In genomic region chr11:67975252-67975651, GRCm38 (mm10) we compare ENCODE assay signal across 9 mouse cellular contexts. TPM values are rescaled to one million over a fixed set of nuclear protein-coding genes. Genes with fewer than 3 reads are reported as not detected.
DNase-seq lines count a peak whose midpoint lies in the region; ATAC-seq and TF ChIP-seq lines count a peak whose summit lies in the region.
"Had no signal": no experiment of that assay in that cellular context is flagged by ENCODE, and none has a peak within 500 bp of the region (broad histone marks: within the 10 kb centered on the region; RNA-seq: fewer than 3 reads in every experiment).

No protein-coding gene starts in this region.

- intact Hi-C loops in heart, postnatal 36 days (cut with DNase I): no loop called here

- H3K27ac ChIP-seq in midbrain, embryonic 14.5 days (replicated peaks; ENCODE audit: low read depth, low read length): no peak overlapping the region
- no peak overlapping the region for H3K27ac ChIP-seq in midbrain, embryonic 13.5 days
- H3K27ac ChIP-seq in cortical plate, adult 2 months (ENCODE audit: insufficient read depth, low read length): no peak overlapping the region
- no peak overlapping the region for H3K27ac ChIP-seq in stomach, postnatal 0 days (replicated peaks)
- H3K27ac ChIP-seq: neural tube, embryonic 12.5 days had no signal

- H3K4me1 ChIP-seq in midbrain, embryonic 14.5 days (ENCODE audit: control insufficient read depth, insufficient read depth, low read length): peaks cover 4% of the 10 kb centered on the region; the same call in 1 of the 2 replicates
- H3K4me1 ChIP-seq in midbrain, embryonic 13.5 days (replicated peaks): peaks cover 5% of the 10 kb centered on the region; the same call in 1 of the 2 replicates
- no peaks in the 10 kb centered on the region for H3K4me1 ChIP-seq in cortical plate, adult 2 months (ENCODE audit: control insufficient read depth, insufficient read depth, low read length)
- no peaks in the 10 kb centered on the region for H3K4me1 ChIP-seq in stomach, postnatal 0 days (replicated peaks; ENCODE audit: control insufficient read depth, insufficient read depth)
- H3K4me1 ChIP-seq: neural tube, embryonic 12.5 days had no signal

- H3K27me3 ChIP-seq in midbrain, embryonic 14.5 days (ENCODE audit: control insufficient read depth, insufficient read depth, low read length): no peaks in the 10 kb centered on the region
- 0 out of 2 replicates have a peak, but pooled peaks cover 11% of the 10 kb centered on the region for H3K27me3 ChIP-seq in midbrain, embryonic 13.5 days
- no peaks in the 10 kb centered on the region for H3K27me3 ChIP-seq in stomach, postnatal 0 days (ENCODE audit: control insufficient read depth, insufficient read depth, low read length)
- H3K27me3 ChIP-seq: neural tube, embryonic 12.5 days had no signal

- DNase-seq in heart, postnatal 4 days: peak; percentile 47
- no peak for DNase-seq in heart, postnatal 36 days
- peak; percentile 84 for DNase-seq in midbrain, embryonic 14.5 days
- DNase-seq in stomach, postnatal 0 days (ENCODE audit: low spot score): peak; percentile 41
- DNase-seq in urinary bladder, postnatal 36 days (ENCODE audit: low spot score in 2 of 2): no peak

- no peak for TF ChIP-seq POLR2A in cortical plate, adult 2 months (IDR thresholded peaks at IDR 0.05; ENCODE audit: extremely low read depth, insufficient read depth, low read length)

- no peak overlapping the region for H3K4me2 ChIP-seq in midbrain, embryonic 14.5 days (ENCODE audit: low read length)
- no peak overlapping the region for H3K4me2 ChIP-seq in midbrain, embryonic 13.5 days (replicated peaks)
- H3K4me2 ChIP-seq in stomach, postnatal 0 days (replicated peaks; ENCODE audit: low read depth): no peak overlapping the region
- H3K4me2 ChIP-seq: neural tube, embryonic 12.5 days had no signal

- WGBS in midbrain, embryonic 14.5 days: 14% methylated on average over 2 of the region's 2 CpGs
- WGBS in midbrain, embryonic 13.5 days: 15% methylated on average over 2 of the region's 2 CpGs
- WGBS in stomach, postnatal 0 days: 14% methylated on average over 2 of the region's 2 CpGs

- peaks cover 21% of the 10 kb centered on the region for H3K36me3 ChIP-seq in midbrain, embryonic 14.5 days (ENCODE audit: control insufficient read depth, insufficient read depth, low read length)
- peaks cover 27% of the 10 kb centered on the region for H3K36me3 ChIP-seq in midbrain, embryonic 13.5 days
- no peaks in the 10 kb centered on the region; the same call in 1 of the 2 replicates for H3K36me3 ChIP-seq in stomach, postnatal 0 days (ENCODE audit: control insufficient read depth, insufficient read depth, low read length)

- no peak for ATAC-seq in midbrain, embryonic 14.5 days (ENCODE audit: low FRiP score, low TSS enrichment)
- no peak for ATAC-seq in midbrain, embryonic 13.5 days
- ATAC-seq in stomach, postnatal 0 days (ENCODE audit: low FRiP score, low TSS enrichment): no peak
- no peak for ATAC-seq in cerebellum, adult (ENCODE audit: insufficient number of reproducible peaks, low FRiP score, low TSS enrichment)

- H3K9ac ChIP-seq in midbrain, embryonic 14.5 days (replicated peaks; ENCODE audit: low read length): no peak overlapping the region
- H3K9ac ChIP-seq in midbrain, embryonic 13.5 days (replicated peaks): no peak overlapping the region
- no peak overlapping the region for H3K9ac ChIP-seq in stomach, postnatal 0 days (ENCODE audit: low read length)
- H3K9ac ChIP-seq: neural tube, embryonic 12.5 days had no signal

- TF ChIP-seq CTCF in cortical plate, adult 2 months (IDR thresholded peaks at IDR 0.05; ENCODE audit: extremely low read depth, insufficient read depth, low read length): peak; percentile 19; the same call in 1 of the 2 replicates
- peak; percentile 65 for TF ChIP-seq CTCF in stomach, postnatal 0 days (IDR thresholded peaks at IDR 0.05; ENCODE audit: low read depth)

- H3K4me3 ChIP-seq in midbrain, embryonic 14.5 days (replicated peaks; ENCODE audit: low read depth, low read length): no peak overlapping the region
- no peak overlapping the region for H3K4me3 ChIP-seq in midbrain, embryonic 13.5 days (replicated peaks)
- H3K4me3 ChIP-seq in cortical plate, adult 2 months (ENCODE audit: insufficient read depth, low read length): no peak overlapping the region
- no peak overlapping the region for H3K4me3 ChIP-seq in stomach, postnatal 0 days (ENCODE audit: low read depth, low read length)
- H3K4me3 ChIP-seq: neural tube, embryonic 12.5 days had no signal

- no peaks in the 10 kb centered on the region for H3K9me3 ChIP-seq in midbrain, embryonic 14.5 days (ENCODE audit: control insufficient read depth, low read length)
- H3K9me3 ChIP-seq in midbrain, embryonic 13.5 days: no peaks in the 10 kb centered on the region
- no peaks in the 10 kb centered on the region for H3K9me3 ChIP-seq in stomach, postnatal 0 days (ENCODE audit: control insufficient read depth, low read length)
- H3K9me3 ChIP-seq: neural tube, embryonic 12.5 days had no signal

- no peak for TF ChIP-seq EP300 in stomach, postnatal 0 days (optimal IDR thresholded peaks at IDR 0.05)

RNA-seq across cellular contexts. Expression of gene Stx8, which starts 9.3 kb away (rescaled TPM):
- total RNA-seq in heart, postnatal 4 days (2021): 10 to 100 TPM; 34.7 to 35.8 TPM
- total RNA-seq in heart, postnatal 36 days (2021): 10 to 100 TPM; 24.1 to 25.1 TPM
- 64.2 and 66.3 TPM in 2 replicates for polyA plus RNA-seq in midbrain, embryonic 14.5 days (2014; fragmentation: Nextera tagmentation; extraction: Ambion mirVana)
- 67.4 and 69.2 TPM in 2 replicates for polyA plus RNA-seq in midbrain, embryonic 13.5 days (2015; fragmentation: Nextera tagmentation; extraction: Ambion mirVana)
- polyA plus RNA-seq in cortical plate, adult 2 months (2012; rRNA removed): 34.7 TPM in 2 replicates
- 71.0 and 76.1 TPM in 2 replicates for polyA plus RNA-seq in stomach, postnatal 0 days (2015; fragmentation: Nextera tagmentation; extraction: Ambion mirVana)

RNA-seq across cellular contexts. Expression of gene Cfap52, which starts 9.8 kb away (rescaled TPM):
- total RNA-seq in heart, postnatal 4 days (2021): under 1 TPM in 1 of 2 experiments, not detected in 1; 0.14 TPM
- total RNA-seq in heart, postnatal 36 days (2021): not detected
- 2.0 and 2.2 TPM in 2 replicates for polyA plus RNA-seq in midbrain, embryonic 14.5 days (2014; fragmentation: Nextera tagmentation; extraction: Ambion mirVana)
- polyA plus RNA-seq in midbrain, embryonic 13.5 days (2015; fragmentation: Nextera tagmentation; extraction: Ambion mirVana): 1.4 and 2.2 TPM in 2 replicates
- polyA plus RNA-seq in cortical plate, adult 2 months (2012; rRNA removed): 0.89 and 1.4 TPM in 2 replicates
- 0.35 and 0.42 TPM in 2 replicates for polyA plus RNA-seq in stomach, postnatal 0 days (2015; fragmentation: Nextera tagmentation; extraction: Ambion mirVana)

RNA-seq across cellular contexts. Expression of gene Usp43, which starts 53.3 kb away (rescaled TPM):
- 1 to 10 TPM; 4.6 to 6.1 TPM for total RNA-seq in heart, postnatal 4 days (2021)
- total RNA-seq in heart, postnatal 36 days (2021): 1 to 10 TPM; 3.0 to 3.1 TPM
- polyA plus RNA-seq in midbrain, embryonic 14.5 days (2014; fragmentation: Nextera tagmentation; extraction: Ambion mirVana): 0.21 and 0.27 TPM in 2 replicates
- polyA plus RNA-seq in midbrain, embryonic 13.5 days (2015; fragmentation: Nextera tagmentation; extraction: Ambion mirVana): 0.13 and 0.23 TPM in 2 replicates
- polyA plus RNA-seq in cortical plate, adult 2 months (2012; rRNA removed): 6.1 and 7.6 TPM in 2 replicates
- polyA plus RNA-seq in stomach, postnatal 0 days (2015; fragmentation: Nextera tagmentation; extraction: Ambion mirVana): 2.0 and 2.9 TPM in 2 replicates

Comparison
In these comparisons a context has a peak if more than half of its experiments do, and no peak if none do; other contexts are left out.
1. DNase-seq: peak in heart, postnatal 4 days (single experiment), midbrain, embryonic 14.5 days (single experiment) and stomach, postnatal 0 days (single experiment); none in heart, postnatal 36 days (0 of 2) and urinary bladder, postnatal 36 days (0 of 2).